ENCODE assay signal across 21 mouse cellular contexts in the genomic region with DNA sequence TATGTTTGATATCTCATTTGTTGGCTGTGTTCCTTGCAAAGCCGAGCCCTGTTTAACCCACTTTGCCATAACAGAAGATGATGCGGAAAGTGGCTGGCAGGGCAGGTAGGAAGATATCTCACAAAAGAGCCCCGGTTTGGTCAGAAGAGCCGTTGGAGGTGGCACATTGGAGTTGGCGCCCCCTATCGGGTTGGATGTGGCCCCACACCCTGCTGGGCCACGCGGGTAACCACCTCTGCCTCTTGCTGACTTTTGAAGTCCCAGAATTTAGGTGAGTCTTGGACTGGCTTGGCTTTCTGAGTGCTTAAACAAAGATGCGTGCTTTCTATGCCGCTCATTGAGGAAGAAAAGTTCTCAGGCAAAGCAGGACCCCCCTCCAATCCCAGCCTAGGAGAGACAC. TPM values are rescaled to one million over a fixed set of nuclear protein-coding genes. Genes with fewer than 3 reads are reported as not detected.
DNase-seq lines count a peak whose midpoint lies in the region.
"Had no signal": no experiment of that assay in that cellular context is flagged by ENCODE, and none has a peak within 500 bp of the region (broad histone marks: within the 10 kb centered on the region; RNA-seq: fewer than 3 reads in every experiment).

No protein-coding gene starts in this region.

- DNase-seq in cerebellum, postnatal 14 days, result peak; percentile 26 to 27
- DNase-seq in cerebellum, adult 9-11 months, result no peak
- peak; percentile 12 to 26 for DNase-seq in layer of hippocampus, postnatal 36 days
- DNase-seq in layer of hippocampus, adult 11-12 months (ENCODE audit: low spot score), result no peak
- DNase-seq in R1 (ENCODE audit: low read depth, low spot score), result peak; percentile 29
- DNase-seq in testis, postnatal 14 days (ENCODE audit: low spot score), result peak; percentile 37
- DNase-seq in right cerebral cortex, postnatal 36 days (ENCODE audit: low spot score in 2 of 2), result no peak
- DNase-seq: adrenal gland, postnatal 25 days; gastrocnemius, postnatal 14 days; heart, adult 18-20 months; heart, postnatal 14 days; kidney, adult 11 months; kidney, postnatal 36 days; liver, embryonic 13.5 days; lung, adult 2 months; lung, postnatal 14 days; right cerebral cortex, postnatal 14 days had no signal

RNA-seq across cellular contexts. Expression of gene Gm4791, which starts 56.1 kb away (rescaled TPM):
- total RNA-seq in layer of hippocampus, postnatal 36 days (2021), result not detected
- total RNA-seq: adrenal gland, postnatal 25 days; gastrocnemius, postnatal 14 days; heart, adult 18-20 months; heart, postnatal 14 days; layer of hippocampus, postnatal 25 days; left cerebral cortex, postnatal 14 days; megakaryocyte progenitor cell, adult 5-6 weeks; neutrophil, adult 5-6 weeks had no signal

Comparison
In these comparisons a context has a peak if more than half of its experiments do, and no peak if none do; other contexts are left out.
1. DNase-seq: peak in cerebellum, postnatal 14 days (2 of 2), layer of hippocampus, postnatal 36 days (2 of 2), R1 (single experiment) and testis, postnatal 14 days (single experiment); none in cerebellum, adult 9-11 months (single experiment), layer of hippocampus, adult 11-12 months (single experiment) and right cerebral cortex, postnatal 36 days (0 of 2).